In the genomic region with DNA sequence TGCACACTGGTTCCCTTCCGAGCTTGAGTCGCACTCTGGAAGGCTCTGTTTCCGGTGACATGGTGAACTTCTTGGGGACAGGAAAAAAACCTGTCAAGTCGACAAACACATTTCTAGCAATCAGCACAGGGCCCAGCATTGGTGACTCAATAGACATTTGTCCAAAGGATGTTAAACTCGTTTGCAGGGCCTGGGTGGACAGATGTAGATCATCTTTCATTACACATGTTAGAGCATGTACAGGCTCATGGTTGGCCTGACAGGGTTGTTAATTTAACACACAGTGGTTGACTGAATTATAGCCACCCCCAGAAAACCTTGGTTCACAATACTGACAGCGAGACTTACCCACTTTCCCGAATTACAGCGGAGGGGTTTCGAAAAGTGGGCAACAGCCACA, we compare ENCODE assay signal across 35 mouse cellular contexts.
"Had no signal": no experiment of that assay in that cellular context is flagged by ENCODE, and none has a peak within 500 bp of the region (broad histone marks: within the 10 kb centered on the region; RNA-seq: fewer than 3 reads in every experiment).

No protein-coding gene starts in this region.

- H3K4me1 ChIP-seq: heart, embryonic 12.5 days; heart, embryonic 13.5 days; heart, embryonic 15.5 days; hindbrain, embryonic 12.5 days; hindbrain, embryonic 13.5 days; hindbrain, embryonic 15.5 days; intestine, embryonic 15.5 days had no signal

- ATAC-seq: hindbrain, embryonic 16.5 days; hindbrain, postnatal 0 days; inflammation-experienced regulatory T-cells, adult 6 months; intestine, embryonic 15.5 days; intestine, embryonic 16.5 days; intestine, postnatal 0 days had no signal

- H3K4me3 ChIP-seq: heart, embryonic 12.5 days; heart, embryonic 13.5 days; heart, embryonic 15.5 days; hindbrain, embryonic 10.5 days; hindbrain, embryonic 12.5 days; hindbrain, embryonic 13.5 days; hindbrain, embryonic 15.5 days; intestine, embryonic 15.5 days; kidney, embryonic 15.5 days; layer of hippocampus, adult 2 months; left cerebral cortex, adult 2 months had no signal

- H3K4me2 ChIP-seq: heart, embryonic 11.5 days; heart, embryonic 12.5 days; heart, embryonic 13.5 days; heart, embryonic 15.5 days; hindbrain, embryonic 12.5 days; hindbrain, embryonic 13.5 days; hindbrain, embryonic 14.5 days; hindbrain, embryonic 15.5 days; intestine, embryonic 15.5 days; kidney, embryonic 15.5 days had no signal

- DNase-seq: heart, postnatal 10 days; heart, postnatal 14 days; heart, postnatal 36 days; heart, postnatal 4 days; kidney, adult 11 months; kidney, adult 18-20 months; kidney, adult 2 months; kidney, adult 8-10 months; kidney, adult 9 months; kidney, postnatal 10 days; kidney, postnatal 14 days; kidney, postnatal 25 days; kidney, postnatal 36 days; kidney, postnatal 4 days; layer of hippocampus, adult 9-11 months; layer of hippocampus, postnatal 36 days had no signal

- H3K36me3 ChIP-seq: heart, embryonic 12.5 days; heart, embryonic 13.5 days; heart, embryonic 15.5 days; hindbrain, embryonic 10.5 days; hindbrain, embryonic 12.5 days; hindbrain, embryonic 13.5 days; hindbrain, embryonic 15.5 days; intestine, embryonic 15.5 days; kidney, embryonic 15.5 days had no signal

- H3K9me3 ChIP-seq: heart, embryonic 13.5 days; heart, embryonic 15.5 days; hindbrain, embryonic 10.5 days; hindbrain, embryonic 12.5 days; hindbrain, embryonic 13.5 days; hindbrain, embryonic 15.5 days; intestine, embryonic 15.5 days; kidney, embryonic 15.5 days had no signal

- H3K9ac ChIP-seq: heart, embryonic 12.5 days; heart, embryonic 13.5 days; heart, embryonic 15.5 days; hindbrain, embryonic 12.5 days; hindbrain, embryonic 13.5 days; hindbrain, embryonic 14.5 days; hindbrain, embryonic 15.5 days; intestine, embryonic 15.5 days; kidney, embryonic 15.5 days had no signal

- H3K27ac ChIP-seq: heart, embryonic 13.5 days; heart, embryonic 15.5 days; hindbrain, embryonic 10.5 days; hindbrain, embryonic 12.5 days; hindbrain, embryonic 13.5 days; hindbrain, embryonic 14.5 days; hindbrain, embryonic 15.5 days; hindbrain, postnatal 0 days; intestine, embryonic 15.5 days; kidney, embryonic 15.5 days; kidney, postnatal 0 days; layer of hippocampus, adult 2 months; left cerebral cortex, adult 2 months had no signal

- H3K27me3 ChIP-seq: heart, embryonic 12.5 days; heart, embryonic 13.5 days; heart, embryonic 15.5 days; hindbrain, embryonic 12.5 days; hindbrain, embryonic 13.5 days; hindbrain, embryonic 15.5 days; intestine, embryonic 15.5 days; kidney, embryonic 15.5 days had no signal
